Mouse (Mus musculus) forebrain, embryonic 13.5 days (tissue): Measurements from ENCODE around the gene Sesn2. TPM values are rescaled to one million over a fixed set of nuclear protein-coding genes. Genes with fewer than 3 reads are reported as not detected.

ENCODE experiments used
- polyA plus RNA-seq: library from polyadenylated mRNA; unstranded; fragments of >200 nt; fragmentation: Nextera tagmentation; extraction: Ambion mirVana; gene quantifications from 2 replicates; pipeline ENCODE4 v1.2.1, GENCODE M21; 2015

Gene Sesn2
- polyA plus RNA-seq, 1 experiment from 2014 or later: 6.3 TPM

Other genes with a start within 250 kb of the Sesn2 start
- 50.0 and 55.3 TPM in 2 replicates for gene Gmeb1, start 248.9 kb downstream of the Sesn2 start, polyA plus RNA-seq
- 51.5 and 56.1 TPM in 2 replicates for gene Taf12, start 236.1 kb downstream of the Sesn2 start, polyA plus RNA-seq
- 0.23 and 0.64 TPM in 2 replicates for gene Rab42, start 207.1 kb downstream of the Sesn2 start, polyA plus RNA-seq
- gene Trnau1ap, start 181.0 kb downstream of the Sesn2 start, polyA plus RNA-seq: 87.8 and 96.4 TPM in 2 replicates
- gene Rcc1, start 156.9 kb downstream of the Sesn2 start, polyA plus RNA-seq: 82.2 and 89.5 TPM in 2 replicates
- 17.5 and 18.7 TPM in 2 replicates for gene Phactr4, start 88.0 kb downstream of the Sesn2 start, polyA plus RNA-seq
- gene Med18, start 46.6 kb downstream of the Sesn2 start, polyA plus RNA-seq: 26.1 and 28.1 TPM in 2 replicates
- gene Atpif1, start 23.2 kb upstream of the Sesn2 start, polyA plus RNA-seq: 1,115 and 1,299 TPM in 2 replicates
- 162 and 175 TPM in 2 replicates for gene Dnajc8, start 25.0 kb upstream of the Sesn2 start, polyA plus RNA-seq
- gene Ptafr, start 53.6 kb upstream of the Sesn2 start, polyA plus RNA-seq: 0.13 and 0.35 TPM in 2 replicates
- 24.1 and 25.3 TPM in 2 replicates for gene Eya3, start 128.5 kb upstream of the Sesn2 start, polyA plus RNA-seq
- gene Xkr8, start 222.0 kb upstream of the Sesn2 start, polyA plus RNA-seq: 3.2 and 3.3 TPM in 2 replicates
- gene Smpdl3b, start 246.8 kb upstream of the Sesn2 start, polyA plus RNA-seq: 1.7 and 2.7 TPM in 2 replicates